Mouse (Mus musculus): Measurements from ENCODE around the gene Tceal1. TPM values are rescaled to one million over a fixed set of nuclear protein-coding genes. Genes with fewer than 3 reads are reported as not detected.
A peak's percentile ranks its signal among the peaks of the same experiment; 100 is the strongest.

The Tceal1 gene
- polyA plus RNA-seq, 1 experiment = 6.2 TPM

DNA sequence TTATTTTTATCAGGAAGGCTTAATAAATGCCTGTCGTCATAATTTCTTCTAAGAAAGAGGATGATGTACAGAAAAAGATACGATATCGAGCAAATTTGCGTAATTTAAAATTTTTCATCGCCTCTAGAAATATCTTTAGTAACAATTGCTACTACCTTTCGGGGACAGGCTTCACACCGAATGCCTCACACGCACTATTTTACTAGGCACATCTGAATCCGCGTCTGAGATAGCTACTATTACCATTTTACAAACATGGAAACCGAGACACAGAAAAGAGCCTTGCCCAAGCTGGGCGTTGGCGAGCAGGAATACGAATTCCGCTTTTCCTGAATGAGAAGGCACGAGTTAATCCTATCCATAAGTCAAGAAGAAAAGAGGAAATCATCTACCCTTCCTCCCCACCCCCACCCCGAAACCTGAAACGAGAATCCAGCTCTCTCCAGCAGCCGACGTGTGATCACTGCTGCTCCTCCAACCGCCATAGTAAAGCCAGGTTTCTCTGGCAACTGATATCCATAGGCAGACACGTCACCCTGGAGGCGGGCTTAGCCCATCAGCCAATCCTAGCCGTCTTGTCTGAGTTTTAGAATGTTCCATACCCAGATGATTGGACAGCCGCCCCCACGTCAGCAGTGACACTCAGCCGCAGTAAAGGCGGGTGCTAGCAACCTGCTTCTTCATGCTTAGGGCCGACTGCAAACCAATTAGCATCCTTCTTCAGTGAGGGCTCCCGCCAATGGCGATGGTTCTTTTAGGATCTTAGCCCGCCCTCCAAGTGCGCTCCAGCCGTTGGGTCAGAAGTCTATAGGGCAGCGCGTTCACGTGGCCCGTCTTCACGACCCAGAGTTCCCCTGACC, 33.2 kb downstream of the Tceal1 start:
- no peaks in the 10 kb centered on the region for H3K4me1 ChIP-seq (ENCODE audit: control insufficient read depth, insufficient read depth, insufficient read length, low read length)
- peak overlapping the region; percentile 84 for H3K27ac ChIP-seq (replicated peaks; ENCODE audit: low read depth, low read length)
- H3K4me3 ChIP-seq (ENCODE audit: insufficient read depth, low read depth, low read length) = peak overlapping the region; percentile 81

GRCm38 (mm10) chrX:136741651-136742201, 33.9 kb downstream of the Tceal1 start:
- Histone ChIP-seq H3K27ac (replicated peaks; ENCODE audit: low read depth, low read length) (peak overlapping the region; percentile 96), H3K4me3 (ENCODE audit: insufficient read depth, low read depth, low read length) (peak overlapping the region; percentile 90), H3K4me1 (ENCODE audit: control insufficient read depth, insufficient read depth, insufficient read length, low read length) (no peaks in the 10 kb centered on the region)

DNA sequence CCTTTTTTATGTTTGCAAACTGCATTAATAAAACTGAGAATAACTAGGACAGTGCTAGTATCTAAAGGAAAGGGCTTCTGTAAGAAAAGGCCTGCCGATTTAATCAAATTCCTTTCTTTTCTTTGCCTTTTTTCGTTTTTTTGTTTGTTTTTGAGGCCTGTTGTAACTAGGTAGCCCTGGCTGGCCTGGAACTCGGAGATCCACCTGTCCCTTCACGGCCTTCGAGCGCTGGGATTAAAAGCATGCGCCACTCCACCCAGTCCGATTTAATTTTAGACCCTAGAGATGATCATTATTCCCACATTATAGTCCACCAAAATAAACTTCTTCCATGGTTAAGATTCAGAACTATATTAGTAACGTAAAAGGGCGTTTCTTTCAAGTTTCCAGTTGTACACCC, 34.5 kb downstream of the Tceal1 start:
- Histone ChIP-seq H3K4me3 (ENCODE audit: insufficient read depth, low read depth, low read length) (peak overlapping the region; percentile 90), H3K27ac (replicated peaks; ENCODE audit: low read depth, low read length) (peak overlapping the region; percentile 96), H3K4me1 (ENCODE audit: control insufficient read depth, insufficient read depth, insufficient read length, low read length) (no peaks in the 10 kb centered on the region)

GRCm38 (mm10) chrX:136742661-136743103, 34.9 kb downstream of the Tceal1 start:
- Histone ChIP-seq H3K4me1 (ENCODE audit: control insufficient read depth, insufficient read depth, insufficient read length, low read length) (no peaks in the 10 kb centered on the region), H3K4me3 (ENCODE audit: insufficient read depth, low read depth, low read length) (peak overlapping the region; percentile 90), H3K27ac (replicated peaks; ENCODE audit: low read depth, low read length) (peak overlapping the region; percentile 96)

GRCm38 (mm10) chrX:136743459-136743858, 35.7 kb downstream of the Tceal1 start, which contains the start of gene Morf4l2:
Gene Morf4l2 (minus strand): TSS chrX:136743690.
- no peaks in the 10 kb centered on the region for H3K4me1 ChIP-seq (ENCODE audit: control insufficient read depth, insufficient read depth, insufficient read length, low read length)
- peak within 1 kb of the TSS; percentile 90 for H3K4me3 ChIP-seq (ENCODE audit: insufficient read depth, low read depth, low read length)
- peak within 1 kb of the TSS; percentile 96 for H3K27ac ChIP-seq (replicated peaks; ENCODE audit: low read depth, low read length)

GRCm38 (mm10) chrX:136744663-136745062, 36.9 kb downstream of the Tceal1 start:
- no peak overlapping the region for H3K4me3 ChIP-seq (ENCODE audit: insufficient read depth, low read depth, low read length)

GRCm38 (mm10) chrX:136749329-136749728, 41.5 kb downstream of the Tceal1 start:
- H3K4me1 ChIP-seq (ENCODE audit: control insufficient read depth, insufficient read depth, insufficient read length, low read length) = no peaks in the 10 kb centered on the region
- H3K4me3 ChIP-seq (ENCODE audit: insufficient read depth, low read depth, low read length) = no peak overlapping the region
- H3K27ac ChIP-seq (replicated peaks; ENCODE audit: low read depth, low read length) = no peak overlapping the region

More at GRCm38 (mm10) chrX:136744663-136745062, 36.9 kb downstream of the Tceal1 start:
- no peaks in the 10 kb centered on the region for H3K4me1 ChIP-seq (ENCODE audit: control insufficient read depth, insufficient read depth, insufficient read length, low read length)
- no peak overlapping the region for H3K27ac ChIP-seq (replicated peaks; ENCODE audit: low read depth, low read length)

DNA sequence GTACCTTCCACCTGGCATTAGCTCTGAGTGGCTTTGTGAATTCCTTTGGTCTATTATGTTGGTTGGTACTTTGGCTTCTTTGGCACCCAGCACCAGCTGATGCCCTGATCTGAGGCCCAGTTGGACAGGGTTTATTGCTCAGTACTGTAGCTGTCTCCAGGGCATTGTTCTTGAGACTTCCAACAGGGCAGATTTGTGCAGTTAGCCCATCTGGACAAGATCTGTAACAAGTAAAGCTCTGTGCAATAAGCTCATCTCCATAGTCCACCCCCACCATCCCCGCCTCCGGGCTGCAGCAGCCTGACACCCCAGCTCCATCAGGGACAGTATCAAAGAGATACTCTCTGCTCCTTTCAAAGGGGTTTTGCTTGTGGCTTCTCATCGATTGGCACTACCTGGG, 47.7 kb downstream of the Tceal1 start:
- H3K4me1 ChIP-seq (ENCODE audit: control insufficient read depth, insufficient read depth, insufficient read length, low read length) = no peaks in the 10 kb centered on the region
- H3K4me3 ChIP-seq (ENCODE audit: insufficient read depth, low read depth, low read length) = no peak overlapping the region
- H3K27ac ChIP-seq (replicated peaks; ENCODE audit: low read depth, low read length) = no peak overlapping the region

Other genes with a start within 250 kb of the Tceal1 start
- not detected in 2 replicates for gene Kir3dl1, start 190.0 kb upstream of the Tceal1 start, polyA plus RNA-seq (2012; ENCODE audit: insufficient read depth, insufficient read length, missing spikeins)
- not detected in 2 replicates for gene Kir3dl2, start 163.9 kb upstream of the Tceal1 start, polyA plus RNA-seq (2012; ENCODE audit: insufficient read depth, insufficient read length, missing spikeins)
- not detected in 2 replicates for gene Tceal3, start 117.1 kb upstream of the Tceal1 start, polyA plus RNA-seq (2012; ENCODE audit: insufficient read depth, insufficient read length, missing spikeins)
- gene Morf4l2, start 35.7 kb downstream of the Tceal1 start, polyA plus RNA-seq (2012; ENCODE audit: insufficient read depth, insufficient read length, missing spikeins) = 80.4 and 121 TPM in 2 replicates
- not detected in 2 replicates for gene Glra4, start 72.2 kb downstream of the Tceal1 start, polyA plus RNA-seq (2012; ENCODE audit: insufficient read depth, insufficient read length, missing spikeins)
- 3.8 and 5.3 TPM in 2 replicates for gene Plp1, start 114.7 kb downstream of the Tceal1 start, polyA plus RNA-seq (2012; ENCODE audit: insufficient read depth, insufficient read length, missing spikeins)
- not detected in 2 replicates for gene Rab9b, start 160.8 kb downstream of the Tceal1 start, polyA plus RNA-seq (2012; ENCODE audit: insufficient read depth, insufficient read length, missing spikeins)
- not detected in 2 replicates for gene H2bfm, start 219.3 kb downstream of the Tceal1 start, polyA plus RNA-seq (2012; ENCODE audit: insufficient read depth, insufficient read length, missing spikeins)

All from brown adipose tissue, adult 24 weeks (tissue).